Mouse (Mus musculus): ENCODE measurements around the gene Atp6v0a1. TPM values are rescaled to one million over a fixed set of nuclear protein-coding genes. Genes with fewer than 3 reads are reported as not detected.
A peak's percentile ranks its signal among the peaks of the same experiment; 100 is the strongest.

The Atp6v0a1 gene
- polyA plus RNA-seq, 1 experiment from 2014 or later, result 62.1 TPM

DNA sequence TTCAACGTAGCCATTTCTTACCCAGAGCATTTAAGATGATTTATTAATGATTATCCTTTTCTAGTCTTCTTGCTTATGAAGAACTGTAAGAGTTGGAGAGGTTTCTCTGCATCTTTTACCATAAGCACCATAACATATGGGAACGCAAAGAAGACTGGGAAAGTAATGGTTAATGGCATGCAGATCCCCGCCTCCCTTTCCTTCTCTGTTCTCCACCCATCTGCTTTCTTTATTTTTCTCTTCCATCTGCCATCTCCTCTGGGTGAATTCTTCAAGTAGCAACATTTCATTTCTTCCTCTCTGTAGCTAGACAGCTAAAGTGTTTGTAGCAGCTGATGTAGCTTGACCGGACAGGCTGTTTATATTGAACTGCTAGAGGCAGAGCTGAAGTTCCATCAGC is 14.7 kb downstream of the Atp6v0a1 start:
- no peak for ATAC-seq
- H3K4me1 ChIP-seq (replicated peaks; ENCODE audit: control insufficient read depth, insufficient read depth, low read length), result no peaks in the 10 kb centered on the region
- 86% methylated on average over 4 of the region's 4 CpGs for WGBS

DNA sequence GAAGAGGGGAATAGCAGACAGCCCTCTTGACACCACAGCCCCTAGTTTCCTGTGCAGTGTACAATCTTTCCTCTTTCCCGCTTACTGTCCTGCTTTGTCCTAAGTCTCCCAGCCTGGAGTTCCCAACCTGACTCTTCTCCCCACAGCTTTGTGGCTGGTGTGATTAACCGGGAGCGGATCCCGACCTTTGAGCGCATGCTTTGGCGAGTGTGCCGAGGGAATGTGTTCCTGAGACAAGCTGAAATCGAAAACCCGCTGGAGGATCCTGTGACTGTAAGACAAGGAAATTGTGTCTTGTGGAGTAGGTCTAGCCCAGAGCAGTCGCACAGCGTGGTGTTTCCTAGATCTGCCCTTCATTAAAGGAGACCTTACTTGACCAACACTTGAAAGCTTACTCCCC is 17.9 kb downstream of the Atp6v0a1 start:
- H3K4me3 ChIP-seq (ENCODE audit: low read depth, low read length), result no peak overlapping the region
- H3K27ac ChIP-seq (ENCODE audit: low read depth, low read length), result 0 out of 2 replicates have a peak overlapping the region, but pooled peaks have one; percentile 41
- no peak overlapping the region for H3K4me2 ChIP-seq (replicated peaks; ENCODE audit: low read depth)
- peaks cover 25% of the 10 kb centered on the region for H3K36me3 ChIP-seq (ENCODE audit: control insufficient read depth, insufficient read depth)
- no peaks in the 10 kb centered on the region for H3K27me3 ChIP-seq (replicated peaks; ENCODE audit: control insufficient read depth, insufficient read depth, low read length)
- no peak overlapping the region for H3K9ac ChIP-seq (ENCODE audit: low read depth, low read length)
- 76% methylated on average over 11 of the region's 11 CpGs for WGBS
- H3K9me3 ChIP-seq (ENCODE audit: control insufficient read depth), result no peaks in the 10 kb centered on the region
- 0 out of 2 replicates have a peak, but pooled peaks cover 7% of the 10 kb centered on the region for H3K4me1 ChIP-seq (replicated peaks; ENCODE audit: control insufficient read depth, insufficient read depth, low read length)
- TF ChIP-seq CTCF (IDR thresholded peaks at IDR 0.05; ENCODE audit: low read depth), result no peak
- ATAC-seq, result no peak

More for the DNA sequence above, 14.7 kb downstream of the Atp6v0a1 start:
- H3K4me3 ChIP-seq (ENCODE audit: low read depth, low read length), result no peak overlapping the region
- H3K9ac ChIP-seq (ENCODE audit: low read depth, low read length), result no peak overlapping the region
- H3K36me3 ChIP-seq (ENCODE audit: control insufficient read depth, insufficient read depth), result peaks cover 37% of the 10 kb centered on the region
- H3K9me3 ChIP-seq (ENCODE audit: control insufficient read depth), result no peaks in the 10 kb centered on the region
- H3K27me3 ChIP-seq (replicated peaks; ENCODE audit: control insufficient read depth, insufficient read depth, low read length), result no peaks in the 10 kb centered on the region
- H3K4me2 ChIP-seq (replicated peaks; ENCODE audit: low read depth), result no peak overlapping the region
- no peak for TF ChIP-seq CTCF (IDR thresholded peaks at IDR 0.05; ENCODE audit: low read depth)
- no peak overlapping the region for H3K27ac ChIP-seq (ENCODE audit: low read depth, low read length)

DNA sequence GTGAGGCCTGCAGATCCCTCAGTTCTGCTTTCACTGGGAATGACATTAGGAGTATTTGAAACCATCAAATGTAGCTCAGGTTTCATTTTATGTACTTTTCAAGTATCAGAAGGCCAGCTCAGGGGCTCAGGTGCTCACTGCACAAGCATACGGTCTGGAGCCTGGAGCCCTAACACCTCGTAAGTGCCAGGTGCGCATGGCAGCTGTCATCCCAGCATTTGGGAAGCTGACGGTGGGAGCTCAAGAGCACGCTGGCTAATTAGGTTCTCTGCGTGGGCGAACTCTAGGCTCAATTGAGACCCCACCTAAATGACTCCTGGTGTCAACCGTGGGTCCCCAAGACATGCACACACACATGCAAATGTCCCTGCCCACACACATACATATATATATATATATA is 20.1 kb downstream of the Atp6v0a1 start:
- Histone ChIP-seq H3K36me3 (ENCODE audit: control insufficient read depth, insufficient read depth) (peaks cover 36% of the 10 kb centered on the region), H3K4me1 (replicated peaks; ENCODE audit: control insufficient read depth, insufficient read depth, low read length) (0 out of 2 replicates have a peak, but pooled peaks cover 7% of the 10 kb centered on the region), H3K4me2 (replicated peaks; ENCODE audit: low read depth) (no peak overlapping the region), H3K4me3 (ENCODE audit: low read depth, low read length) (no peak overlapping the region), H3K27me3 (replicated peaks; ENCODE audit: control insufficient read depth, insufficient read depth, low read length) (no peaks in the 10 kb centered on the region), H3K27ac (ENCODE audit: low read depth, low read length) (no peak overlapping the region), H3K9ac (ENCODE audit: low read depth, low read length) (no peak overlapping the region), H3K9me3 (ENCODE audit: control insufficient read depth) (no peaks in the 10 kb centered on the region)
- no peak for ATAC-seq
- 95% methylated on average over 8 of the region's 8 CpGs for WGBS
- TF ChIP-seq CTCF (IDR thresholded peaks at IDR 0.05; ENCODE audit: low read depth), result no peak

DNA sequence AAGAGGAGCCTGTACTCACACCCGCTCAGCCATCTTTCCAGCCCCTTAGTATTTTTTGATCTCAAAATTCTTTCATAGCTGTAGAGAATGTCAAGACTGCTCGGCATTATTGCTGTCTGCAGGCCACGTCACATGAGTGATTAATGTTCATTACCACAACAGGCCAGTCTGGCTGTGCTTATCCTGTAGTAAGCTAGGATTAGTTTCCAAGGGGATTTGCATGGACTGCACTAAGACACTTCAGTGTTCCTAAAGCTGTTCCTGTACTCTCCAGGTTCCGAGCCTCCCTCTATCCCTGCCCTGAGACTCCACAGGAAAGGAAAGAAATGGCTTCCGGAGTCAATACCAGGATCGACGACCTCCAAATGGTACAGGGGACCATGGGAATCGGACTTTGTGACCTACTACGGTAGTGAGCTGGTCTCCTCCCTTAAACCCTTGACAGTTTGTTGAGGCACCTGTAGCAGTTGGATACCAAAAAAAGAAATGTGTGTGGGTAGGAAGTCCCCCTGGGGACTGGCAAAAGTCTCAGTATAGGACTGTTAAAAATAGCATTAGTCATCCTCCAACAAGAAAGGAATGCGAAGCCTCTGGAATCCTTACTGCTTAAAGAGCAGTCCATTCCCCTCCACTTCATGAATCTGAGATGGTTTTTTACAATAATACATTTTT is 21.0 kb downstream of the Atp6v0a1 start:
- H3K9me3 ChIP-seq (ENCODE audit: control insufficient read depth), result no peaks in the 10 kb centered on the region
- H3K4me1 ChIP-seq (replicated peaks; ENCODE audit: control insufficient read depth, insufficient read depth, low read length), result 0 out of 2 replicates have a peak, but pooled peaks cover 7% of the 10 kb centered on the region
- 58% methylated on average over 10 of the region's 10 CpGs for WGBS
- peaks cover 46% of the 10 kb centered on the region for H3K36me3 ChIP-seq (ENCODE audit: control insufficient read depth, insufficient read depth)
- H3K4me3 ChIP-seq (ENCODE audit: low read depth, low read length), result no peak overlapping the region
- 0 out of 2 replicates have a peak overlapping the region, but pooled peaks have one; percentile 42 for H3K27ac ChIP-seq (ENCODE audit: low read depth, low read length)
- no peak overlapping the region for H3K4me2 ChIP-seq (replicated peaks; ENCODE audit: low read depth)
- no peak for TF ChIP-seq CTCF (IDR thresholded peaks at IDR 0.05; ENCODE audit: low read depth)
- no peaks in the 10 kb centered on the region for H3K27me3 ChIP-seq (replicated peaks; ENCODE audit: control insufficient read depth, insufficient read depth, low read length)
- ATAC-seq, result no peak; the same call in 1 of the 2 replicates
- no peak overlapping the region for H3K9ac ChIP-seq (ENCODE audit: low read depth, low read length)

DNA sequence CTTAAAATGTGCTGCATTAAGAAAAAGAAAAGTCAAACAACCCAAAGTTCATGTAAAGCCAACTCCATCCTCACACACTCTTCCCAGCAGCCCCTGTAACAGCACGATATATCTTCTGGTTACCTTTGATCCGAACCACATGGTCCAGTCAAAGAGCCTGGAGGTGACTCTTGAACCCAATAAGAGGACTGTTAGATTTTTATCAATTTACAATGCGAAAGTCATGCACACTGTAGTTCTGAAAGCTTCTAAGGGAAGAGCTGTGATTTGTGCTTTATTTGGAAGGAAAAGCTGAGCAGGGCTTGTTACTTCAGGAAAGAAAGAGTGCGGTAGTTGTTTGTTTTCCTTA is 21.5 kb downstream of the Atp6v0a1 start:
- no peaks in the 10 kb centered on the region for H3K27me3 ChIP-seq (replicated peaks; ENCODE audit: control insufficient read depth, insufficient read depth, low read length)
- no peak overlapping the region for H3K9ac ChIP-seq (ENCODE audit: low read depth, low read length)
- H3K27ac ChIP-seq (ENCODE audit: low read depth, low read length), result peak overlapping the region; percentile 42; the same call in 1 of the 2 replicates
- H3K4me2 ChIP-seq (replicated peaks; ENCODE audit: low read depth), result no peak overlapping the region
- ATAC-seq, result peak; percentile 78
- no peaks in the 10 kb centered on the region for H3K9me3 ChIP-seq (ENCODE audit: control insufficient read depth)
- TF ChIP-seq CTCF (IDR thresholded peaks at IDR 0.05; ENCODE audit: low read depth), result no peak
- no peak overlapping the region for H3K4me3 ChIP-seq (ENCODE audit: low read depth, low read length)
- H3K36me3 ChIP-seq (ENCODE audit: control insufficient read depth, insufficient read depth), result peaks cover 49% of the 10 kb centered on the region
- 35% methylated on average over 4 of the region's 4 CpGs for WGBS
- H3K4me1 ChIP-seq (replicated peaks; ENCODE audit: control insufficient read depth, insufficient read depth, low read length), result 0 out of 2 replicates have a peak, but pooled peaks cover 7% of the 10 kb centered on the region

DNA sequence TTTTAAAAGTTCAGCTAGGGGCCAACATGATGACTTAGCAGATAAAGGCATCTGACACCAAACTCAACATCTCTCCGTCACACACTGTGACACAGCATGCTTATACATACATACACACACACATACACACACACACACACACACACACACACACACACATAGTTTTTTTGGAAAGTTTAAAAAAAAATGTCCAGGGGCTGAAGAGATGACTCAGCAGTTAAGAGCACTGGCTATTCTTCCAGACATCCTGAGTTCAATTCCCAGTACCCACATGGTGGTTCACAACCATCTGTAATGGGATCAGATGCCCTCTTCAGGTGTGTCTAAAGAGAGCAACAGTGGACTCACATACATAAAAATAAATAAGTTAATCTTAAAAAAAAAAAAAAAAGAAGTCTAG is 22.2 kb downstream of the Atp6v0a1 start:
- no peak for ATAC-seq
- no peak overlapping the region for H3K4me3 ChIP-seq (ENCODE audit: low read depth, low read length)
- H3K9me3 ChIP-seq (ENCODE audit: control insufficient read depth), result no peaks in the 10 kb centered on the region
- 0 out of 2 replicates have a peak, but pooled peaks cover 7% of the 10 kb centered on the region for H3K4me1 ChIP-seq (replicated peaks; ENCODE audit: control insufficient read depth, insufficient read depth, low read length)
- H3K36me3 ChIP-seq (ENCODE audit: control insufficient read depth, insufficient read depth), result peaks cover 50% of the 10 kb centered on the region
- no peak overlapping the region for H3K9ac ChIP-seq (ENCODE audit: low read depth, low read length)
- H3K27me3 ChIP-seq (replicated peaks; ENCODE audit: control insufficient read depth, insufficient read depth, low read length), result no peaks in the 10 kb centered on the region
- peak overlapping the region; percentile 42; the same call in 1 of the 2 replicates for H3K27ac ChIP-seq (ENCODE audit: low read depth, low read length)
- H3K4me2 ChIP-seq (replicated peaks; ENCODE audit: low read depth), result no peak overlapping the region
- WGBS, result 100% methylated on average over 1 of the region's 1 CpGs
- no peak for TF ChIP-seq CTCF (IDR thresholded peaks at IDR 0.05; ENCODE audit: low read depth)

All from intestine, postnatal 0 days (tissue).